Mouse (Mus musculus) spleen, adult 2 months (tissue): ENCODE data around the gene Hecw1.

Experiments
- CTCF ChIP-seq: fragments of 200-500 bp; IDR thresholded peaks from 2 replicates; pipeline ENCODE4 v1.5.1; 2011; ENCODE audit warnings: mild to moderate bottlenecking, inconsistent platforms; ENCODE audit not compliant: insufficient read depth, insufficient read length, insufficient replicate concordance; ENCODE audit errors: extremely low read depth
- POLR2A ChIP-seq: fragments of 200-500 bp; IDR thresholded peaks from 2 replicates; pipeline ENCODE4 v1.6.1; 2011; ENCODE audit warnings: low read depth, low read length, inconsistent platforms

DNA sequence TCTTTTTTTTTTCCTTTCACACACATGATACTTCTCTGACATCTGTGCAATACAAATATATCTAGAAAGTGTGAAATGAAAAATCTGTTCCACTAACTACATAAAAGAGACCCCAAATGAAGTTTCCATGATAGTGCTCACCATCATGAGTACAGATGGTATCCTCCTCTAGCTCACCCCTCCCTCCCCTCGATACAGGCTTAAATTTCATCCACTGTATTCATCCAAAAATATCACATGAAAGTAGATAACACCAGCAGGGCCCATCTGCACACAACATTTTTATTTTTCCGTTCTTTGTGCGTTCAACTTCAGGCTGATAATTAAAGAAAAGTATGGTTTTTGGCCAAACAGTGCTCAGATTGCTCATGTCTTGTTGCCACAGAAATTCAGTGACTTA, 5.5 kb downstream of the Hecw1 start:
- TF ChIP-seq CTCF, result no peak
- no peak for TF ChIP-seq POLR2A
